Mouse (Mus musculus) liver, embryonic 15.5 days (tissue): ENCODE measurements around the gene Etv3. TPM values are rescaled to one million over a fixed set of nuclear protein-coding genes. Genes with fewer than 3 reads are reported as not detected.

ENCODE experiments used
- ATAC-seq: fragments of 200-750 bp; cut with Nextera tagmentation; 2 replicates; pipeline ENCODE4 v1.8.0; 2017; ENCODE audit warnings: moderate number of reproducible peaks, mild to moderate bottlenecking, moderate library complexity; ENCODE audit not compliant: insufficient read depth
- H3K27ac ChIP-seq: fragments of 300-500 bp; sonication (generic); replicated peaks from 2 replicates; pipeline ENCODE4 v1.5.1; 2015; ENCODE audit warnings: mild to moderate bottlenecking, inconsistent platforms
- H3K27me3 ChIP-seq: fragments of 300-500 bp; sonication (generic); 2 replicates; pipeline ENCODE4 v1.6.1; 2015; ENCODE audit warnings: mild to moderate bottlenecking, inconsistent platforms
- H3K36me3 ChIP-seq: fragments of 300-500 bp; sonication (generic); replicated peaks from 2 replicates; pipeline ENCODE4 v1.6.1; 2015; ENCODE audit warnings: moderate library complexity, mild to moderate bottlenecking, inconsistent platforms
- H3K4me1 ChIP-seq: fragments of 300-500 bp; sonication (generic); replicated peaks from 2 replicates; pipeline ENCODE4 v1.6.1; 2015; ENCODE audit warnings: inconsistent platforms
- H3K4me2 ChIP-seq: fragments of 300-500 bp; sonication (generic); 2 replicates; pipeline ENCODE4 v1.6.1; 2015; ENCODE audit warnings: moderate library complexity, mild to moderate bottlenecking, inconsistent platforms
- H3K4me3 ChIP-seq: fragments of 300-500 bp; sonication (generic); replicated peaks from 2 replicates; pipeline ENCODE4 v1.5.1; 2015; ENCODE audit warnings: mild to moderate bottlenecking, inconsistent platforms
- H3K9ac ChIP-seq: fragments of 300-500 bp; sonication (generic); 2 replicates; pipeline ENCODE4 v1.6.1; 2015; ENCODE audit warnings: moderate library complexity, mild to moderate bottlenecking, inconsistent platforms
- H3K9me3 ChIP-seq: fragments of 300-500 bp; sonication (generic); replicated peaks from 2 replicates; pipeline ENCODE4 v1.6.1; 2016; ENCODE audit warnings: inconsistent platforms
- WGBS: fragments of 180-500 bp; shearing (Covaris S2); methylation state at CpG from one replicate; pipeline ENCODE4 v1.1.7; 2015; ENCODE audit warnings: mixed read lengths; ENCODE audit not compliant: insufficient replicate concordance; 5-methylcytosine and 5-hydroxymethylcytosine counted together
- polyA plus RNA-seq: library from polyadenylated mRNA; unstranded; fragments of >200 nt; fragmentation: Nextera tagmentation; extraction: Ambion mirVana; gene quantifications from 2 replicates; pipeline ENCODE4 v1.2.1, GENCODE M21; 2015

Etv3 gene
- polyA plus RNA-seq, 1 experiment from 2014 or later: 3.0 TPM

DNA sequence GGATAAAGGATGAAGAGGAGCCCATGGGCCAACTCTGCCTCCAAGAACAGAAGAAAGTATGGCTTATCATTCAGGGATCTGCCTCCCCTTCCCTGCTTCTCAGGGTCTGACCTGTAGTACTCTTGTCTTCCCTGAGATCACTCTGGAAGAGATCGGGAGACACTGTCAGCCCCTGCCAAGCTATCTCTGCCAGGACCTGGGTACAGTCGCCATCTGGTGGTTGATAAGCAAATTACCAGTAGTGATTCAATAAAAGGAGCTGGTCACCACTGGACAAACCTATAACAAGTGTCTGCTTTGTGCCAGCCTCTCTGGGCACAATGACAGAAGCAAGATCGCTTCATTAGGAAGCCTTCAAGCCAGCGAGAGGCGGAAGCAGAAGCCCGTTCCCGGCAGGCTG, 20.9 kb upstream of the Etv3 start:
- WGBS: 33% methylated on average over 7 of the region's 7 CpGs
- Histone ChIP-seq H3K4me3 (no peak overlapping the region), H3K27me3 (peaks cover 11% of the 10 kb centered on the region), H3K4me2 (no peak overlapping the region), H3K4me1 (peaks cover 11% of the 10 kb centered on the region), H3K9me3 (no peaks in the 10 kb centered on the region), H3K36me3 (no peaks in the 10 kb centered on the region), H3K9ac (no peak overlapping the region), H3K27ac (no peak overlapping the region)
- ATAC-seq: no peak

DNA sequence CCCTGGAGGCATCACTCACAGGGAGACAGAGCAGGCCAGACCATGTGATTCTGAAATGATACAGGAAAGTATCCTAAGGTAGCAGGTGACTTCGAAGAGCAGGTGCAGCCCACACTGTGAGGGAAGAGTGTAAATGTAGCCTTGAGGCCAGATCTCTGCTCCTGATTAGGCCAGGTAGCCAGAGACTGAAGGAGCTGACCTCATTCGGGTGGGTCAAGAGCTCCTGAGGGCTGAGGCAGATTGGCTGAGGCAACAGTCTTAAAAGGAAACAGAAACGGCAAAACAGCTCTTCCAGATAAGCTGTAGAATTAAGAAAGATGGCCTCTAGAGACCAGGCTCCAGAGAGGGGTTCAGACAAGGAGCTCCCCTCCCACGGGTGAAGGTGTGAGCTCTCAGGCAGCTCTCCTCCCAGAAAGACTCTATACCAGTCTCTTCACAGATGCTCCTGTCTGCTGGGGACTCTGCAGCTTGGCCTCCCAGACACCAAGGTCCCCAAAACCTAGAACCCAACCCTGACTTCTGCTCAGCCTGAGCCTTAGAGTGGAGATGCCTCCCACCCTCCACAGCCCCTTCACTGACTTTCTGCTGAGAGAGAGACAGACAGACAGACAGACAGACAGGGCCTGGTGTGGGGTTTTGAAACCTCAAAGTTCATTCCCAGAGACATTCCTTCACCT, 20.3 kb upstream of the Etv3 start:
- WGBS: 41% methylated on average over 4 of the region's 4 CpGs
- Histone ChIP-seq H3K4me3 (no peak overlapping the region), H3K4me2 (no peak overlapping the region), H3K27ac (no peak overlapping the region), H3K4me1 (peaks cover 16% of the 10 kb centered on the region), H3K9me3 (no peaks in the 10 kb centered on the region), H3K36me3 (no peaks in the 10 kb centered on the region), H3K9ac (no peak overlapping the region), H3K27me3 (peaks cover 11% of the 10 kb centered on the region)
- no peak for ATAC-seq

DNA sequence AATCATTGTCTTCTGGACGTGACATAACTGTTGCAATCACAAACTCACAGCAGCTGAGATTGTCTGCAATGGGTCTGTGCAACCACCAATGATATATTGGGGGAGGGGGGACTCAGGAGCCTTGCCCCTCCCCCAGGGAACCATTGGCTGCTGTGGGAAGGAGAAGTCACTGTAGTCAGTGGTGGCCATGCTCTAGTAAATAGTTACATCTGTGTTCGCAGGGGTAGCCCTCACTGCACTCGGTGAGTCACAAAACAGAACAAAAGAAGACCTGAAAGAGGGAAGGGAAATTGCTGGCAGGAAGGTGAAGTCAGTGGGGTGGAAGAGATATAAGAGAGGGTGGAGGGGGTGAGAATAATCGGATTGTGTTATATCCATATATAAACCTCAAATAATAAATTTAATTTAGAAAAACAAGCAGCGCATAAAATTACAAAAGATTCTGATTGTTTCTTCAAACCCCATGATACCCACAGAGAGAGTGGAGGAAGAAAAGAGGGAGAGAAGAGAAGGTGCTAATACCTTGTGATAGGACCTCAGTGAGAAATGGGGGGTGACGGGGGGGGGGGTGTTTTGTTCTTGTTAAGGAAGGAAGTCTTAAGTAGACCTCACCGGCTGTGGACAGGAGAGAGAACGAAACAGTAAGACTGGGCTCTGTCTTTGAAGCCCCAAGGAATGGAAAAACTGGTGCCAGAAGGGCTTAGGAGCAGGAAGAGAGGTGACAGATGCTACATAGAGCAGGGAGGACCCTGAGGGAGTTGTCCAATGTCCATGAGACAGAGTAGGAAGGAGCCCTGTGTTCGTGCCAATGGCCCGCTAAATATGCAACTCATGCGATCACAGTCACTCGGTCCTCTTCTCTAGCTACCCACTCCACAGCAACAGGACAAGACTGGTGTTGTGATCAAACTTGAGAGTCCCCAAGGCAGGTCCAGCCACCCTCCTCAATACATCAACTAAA, 18.5 kb upstream of the Etv3 start:
- WGBS: 45% methylated on average over 12 of the region's 12 CpGs
- H3K4me2 ChIP-seq: no peak overlapping the region

DNA sequence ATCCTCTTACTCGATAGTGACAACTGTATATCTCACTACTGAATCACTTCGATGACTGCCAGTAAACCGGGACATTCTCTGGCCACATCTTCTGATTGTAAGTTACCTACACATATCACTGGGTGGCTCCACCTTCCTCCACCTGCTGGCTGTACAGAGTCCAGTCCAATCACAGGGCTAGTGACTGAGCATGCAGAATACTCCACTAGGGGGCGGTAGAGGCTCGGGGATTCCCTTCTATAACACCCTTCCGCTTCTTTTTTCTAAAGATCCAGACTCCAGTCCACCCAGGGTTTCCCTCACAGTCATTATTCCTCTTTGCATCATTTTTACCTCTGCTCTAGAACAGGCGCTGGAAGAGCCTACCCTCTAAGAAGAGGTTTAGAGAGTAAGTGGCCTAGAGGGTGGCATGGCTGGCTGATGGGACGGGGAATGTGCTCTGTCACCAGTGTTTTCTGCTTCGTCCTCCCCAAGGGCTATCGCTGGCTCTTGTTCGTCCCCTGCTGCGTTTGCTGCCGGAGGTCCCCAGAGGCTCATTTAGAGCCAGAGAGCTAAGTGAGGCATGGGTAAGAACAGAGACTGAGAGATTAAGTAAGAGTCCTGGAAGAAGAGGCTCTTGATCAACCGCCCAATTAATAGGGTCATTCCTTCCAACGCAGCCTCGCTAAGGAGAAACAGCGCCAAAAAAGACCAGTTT, 16.9 kb upstream of the Etv3 start:
- peak; percentile 37; the same call in 1 of the 2 replicates for ATAC-seq
- 0 out of 2 replicates have a peak overlapping the region, but pooled peaks have one; percentile 41 for H3K27ac ChIP-seq
- WGBS: 32% methylated on average over 17 of the region's 17 CpGs
- no peaks in the 10 kb centered on the region for H3K9me3 ChIP-seq
- peaks cover 25% of the 10 kb centered on the region for H3K4me1 ChIP-seq
- H3K36me3 ChIP-seq: no peaks in the 10 kb centered on the region
- H3K9ac ChIP-seq: no peak overlapping the region
- peak overlapping the region; percentile 18; the same call in 1 of the 2 replicates for H3K4me2 ChIP-seq
- peaks cover 4% of the 10 kb centered on the region; the same call in 1 of the 2 replicates for H3K27me3 ChIP-seq
- H3K4me3 ChIP-seq: no peak overlapping the region

More for the DNA sequence above, 18.5 kb upstream of the Etv3 start:
- Histone ChIP-seq H3K27ac (no peak overlapping the region), H3K4me1 (peaks cover 18% of the 10 kb centered on the region), H3K4me3 (no peak overlapping the region), H3K9ac (no peak overlapping the region), H3K27me3 (peaks cover 7% of the 10 kb centered on the region), H3K9me3 (no peaks in the 10 kb centered on the region), H3K36me3 (no peaks in the 10 kb centered on the region)
- ATAC-seq: no peak

DNA sequence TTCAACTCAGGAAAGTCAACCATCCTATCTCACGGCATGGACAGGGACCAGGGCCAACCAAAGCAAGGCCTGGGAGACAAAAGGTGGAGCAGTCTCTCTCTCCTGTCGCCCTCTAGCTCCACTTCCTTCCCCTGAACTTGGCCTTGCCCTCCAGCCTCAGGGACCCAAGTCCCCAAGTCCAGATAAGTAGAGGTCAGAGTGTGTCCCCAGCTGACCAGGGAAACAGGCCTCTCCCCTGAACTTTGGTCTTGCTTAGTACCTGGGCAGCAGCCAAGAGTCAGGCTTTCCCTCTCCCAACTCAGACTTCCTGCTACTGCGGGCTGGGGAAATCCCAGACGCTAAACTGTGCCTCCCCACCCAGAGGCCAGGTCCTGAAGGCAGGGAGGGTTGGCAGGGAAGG, 16.1 kb upstream of the Etv3 start:
- no peak overlapping the region for H3K4me3 ChIP-seq
- peaks cover 2% of the 10 kb centered on the region; the same call in 1 of the 2 replicates for H3K27me3 ChIP-seq
- peak overlapping the region; percentile 41; the same call in 1 of the 2 replicates for H3K27ac ChIP-seq
- 43% methylated on average over 4 of the region's 4 CpGs for WGBS
- no peak overlapping the region for H3K9ac ChIP-seq
- no peak overlapping the region for H3K4me2 ChIP-seq
- ATAC-seq: peak; percentile 65
- H3K36me3 ChIP-seq: no peaks in the 10 kb centered on the region
- H3K4me1 ChIP-seq: peaks cover 25% of the 10 kb centered on the region
- no peaks in the 10 kb centered on the region for H3K9me3 ChIP-seq

DNA sequence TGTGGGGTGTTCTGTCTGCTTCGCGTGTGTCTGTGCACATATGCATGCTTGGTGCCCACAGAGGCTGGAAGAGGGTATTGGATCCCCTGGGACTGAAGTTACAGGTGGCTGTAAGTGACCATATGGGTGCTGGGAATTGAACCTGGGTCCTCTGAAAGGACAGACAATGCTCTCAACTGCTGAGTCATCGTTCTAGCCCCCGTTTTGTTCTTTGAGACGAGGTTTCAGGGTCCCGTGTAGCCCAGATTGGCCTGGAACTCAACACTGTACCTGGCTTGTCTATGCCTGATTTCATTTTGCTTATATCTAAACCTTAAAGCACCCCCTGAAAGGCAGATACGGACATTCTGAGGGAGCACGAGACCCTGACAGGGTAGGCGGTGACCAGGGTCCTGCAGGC, 14.4 kb upstream of the Etv3 start:
- H3K27me3 ChIP-seq: no peaks in the 10 kb centered on the region
- H3K4me2 ChIP-seq: no peak overlapping the region
- H3K36me3 ChIP-seq: no peaks in the 10 kb centered on the region
- no peak overlapping the region for H3K4me3 ChIP-seq
- H3K9ac ChIP-seq: no peak overlapping the region
- no peaks in the 10 kb centered on the region for H3K9me3 ChIP-seq
- peaks cover 29% of the 10 kb centered on the region for H3K4me1 ChIP-seq
- H3K27ac ChIP-seq: no peak overlapping the region
- no peak for ATAC-seq
- WGBS: 74% methylated on average over 9 of the region's 9 CpGs

DNA sequence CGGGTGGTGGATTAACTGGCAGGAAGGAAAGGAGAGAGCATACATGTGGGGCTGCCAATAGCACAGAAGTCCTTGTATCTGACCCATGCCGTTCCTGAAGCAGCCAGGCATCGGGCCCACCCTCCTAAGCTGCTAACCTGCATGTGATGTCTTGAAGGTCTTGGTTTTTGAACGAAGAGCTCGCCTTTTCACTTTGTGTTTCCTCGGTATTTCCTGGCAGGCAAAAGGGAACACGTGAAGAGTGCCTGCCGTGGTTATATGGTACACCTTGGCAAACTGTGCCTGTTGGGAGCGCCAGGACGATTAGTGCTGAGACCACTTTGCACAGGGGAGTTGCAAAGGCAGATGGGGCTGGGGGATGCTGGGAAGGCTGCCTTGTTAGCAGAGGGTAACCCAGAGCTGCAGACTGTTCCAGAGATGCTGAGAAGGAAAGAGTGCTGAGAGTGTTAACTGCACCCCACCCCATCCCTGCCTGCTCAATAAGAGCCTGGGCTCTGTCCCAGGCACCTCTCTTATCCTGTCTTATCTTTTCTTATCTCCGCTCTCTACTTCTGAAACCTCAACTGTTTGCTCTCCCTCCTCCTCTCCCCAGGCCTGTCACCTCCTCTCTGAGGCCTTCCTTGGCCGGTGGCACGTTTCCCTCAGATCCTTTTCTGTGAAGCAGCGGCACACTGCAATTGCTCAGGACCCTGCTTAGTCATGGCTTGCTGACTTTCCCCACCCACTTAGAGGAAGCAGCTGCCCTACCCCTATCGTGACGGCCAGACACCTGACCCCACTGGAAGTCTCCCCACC, 13.0 kb upstream of the Etv3 start:
- H3K27me3 ChIP-seq: no peaks in the 10 kb centered on the region
- no peak; the same call in 1 of the 2 replicates for ATAC-seq
- no peak overlapping the region for H3K9ac ChIP-seq
- no peaks in the 10 kb centered on the region for H3K9me3 ChIP-seq
- H3K36me3 ChIP-seq: no peaks in the 10 kb centered on the region
- H3K4me3 ChIP-seq: no peak overlapping the region
- peak overlapping the region; percentile 5; the same call in 1 of the 2 replicates for H3K4me2 ChIP-seq
- H3K27ac ChIP-seq: no peak overlapping the region
- WGBS: 24% methylated on average over 16 of the region's 16 CpGs
- peaks cover 31% of the 10 kb centered on the region for H3K4me1 ChIP-seq

DNA sequence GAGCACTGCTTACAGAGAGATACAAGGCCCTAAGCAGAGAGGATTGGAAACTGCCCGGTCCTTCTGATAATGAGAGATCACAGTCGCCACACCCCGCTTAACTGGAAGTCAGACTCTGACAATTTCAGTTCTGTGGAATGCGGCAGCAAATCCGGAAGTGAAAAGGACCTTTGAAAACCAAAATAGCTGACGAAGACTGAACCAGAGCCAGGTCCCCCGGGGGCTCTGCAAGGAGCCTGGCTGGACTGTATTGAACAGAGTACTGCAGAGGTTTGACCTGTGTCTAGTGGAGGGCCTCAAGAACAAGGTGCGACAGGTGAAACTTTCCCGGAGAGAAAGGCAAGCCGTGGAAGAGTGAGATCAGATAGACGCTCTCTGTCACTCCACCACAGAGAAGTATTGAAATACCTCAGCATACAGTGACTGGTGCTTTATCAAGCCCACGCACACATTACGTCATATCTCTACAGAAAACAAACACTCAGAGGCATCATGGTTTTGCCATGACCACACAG, 9.6 kb upstream of the Etv3 start:
- no peak overlapping the region for H3K27ac ChIP-seq
- H3K36me3 ChIP-seq: no peaks in the 10 kb centered on the region
- H3K4me2 ChIP-seq: peak overlapping the region; percentile 25; the same call in 1 of the 2 replicates
- 14% methylated on average over 13 of the region's 13 CpGs for WGBS
- no peak overlapping the region for H3K4me3 ChIP-seq
- no peak overlapping the region for H3K9ac ChIP-seq
- no peak for ATAC-seq
- H3K4me1 ChIP-seq: peaks cover 13% of the 10 kb centered on the region
- no peaks in the 10 kb centered on the region for H3K9me3 ChIP-seq
- H3K27me3 ChIP-seq: no peaks in the 10 kb centered on the region

DNA sequence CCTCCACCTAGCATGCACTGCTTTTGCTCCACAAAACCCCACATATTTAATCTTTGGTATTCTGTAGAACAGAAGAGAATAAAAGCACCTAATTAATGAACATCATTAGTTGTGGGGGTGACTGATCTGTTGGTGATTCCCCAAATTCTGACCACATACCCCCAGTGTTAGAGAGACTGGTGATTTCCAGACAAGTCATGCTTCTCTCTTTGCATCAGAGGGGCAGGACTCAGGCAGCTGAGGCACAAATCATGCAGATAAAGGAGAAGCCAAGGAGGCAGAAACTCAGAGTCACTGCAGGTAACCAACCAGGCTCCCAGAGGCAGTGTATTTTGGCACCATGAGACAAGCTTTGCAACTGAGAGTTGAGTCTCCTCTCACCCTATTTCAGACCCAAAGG, 6.8 kb upstream of the Etv3 start:
- H3K4me2 ChIP-seq: no peak overlapping the region
- H3K4me3 ChIP-seq: no peak overlapping the region
- no peaks in the 10 kb centered on the region for H3K9me3 ChIP-seq
- no peak for ATAC-seq
- no peak overlapping the region for H3K9ac ChIP-seq
- no peak overlapping the region for H3K27ac ChIP-seq
- H3K36me3 ChIP-seq: no peaks in the 10 kb centered on the region
- no peaks in the 10 kb centered on the region for H3K27me3 ChIP-seq
- H3K4me1 ChIP-seq: peaks cover 5% of the 10 kb centered on the region

DNA sequence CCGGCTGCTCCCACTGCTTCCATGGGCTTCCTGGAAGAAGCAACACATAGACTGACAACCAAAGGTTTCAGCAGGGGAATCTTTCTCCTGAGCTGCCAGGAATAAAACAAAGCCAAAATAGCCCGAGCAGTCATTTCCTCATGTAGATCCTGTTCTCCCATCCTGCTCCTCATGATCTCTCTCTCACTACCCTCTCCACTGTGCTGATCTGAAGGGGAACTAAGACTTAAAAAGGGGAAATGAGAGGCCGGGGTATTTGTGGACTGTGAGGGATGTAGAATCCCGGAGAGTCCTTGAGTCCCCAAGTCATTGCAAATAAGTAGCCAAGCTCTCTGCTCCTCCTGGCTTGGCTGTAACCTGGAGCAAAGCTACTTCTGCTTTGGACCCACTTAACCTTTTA, 4.1 kb upstream of the Etv3 start:
- Histone ChIP-seq H3K27ac (no peak overlapping the region), H3K4me1 (peaks cover 13% of the 10 kb centered on the region), H3K4me2 (no peak overlapping the region), H3K36me3 (no peaks in the 10 kb centered on the region), H3K27me3 (no peaks in the 10 kb centered on the region), H3K9me3 (no peaks in the 10 kb centered on the region), H3K9ac (no peak overlapping the region), H3K4me3 (no peak overlapping the region)
- 25% methylated on average over 4 of the region's 4 CpGs for WGBS
- ATAC-seq: no peak
